Mouse (Mus musculus) embryonic facial prominence, embryonic 15.5 days (tissue): ENCODE measurements at regions not wholly inside any gene's neighbourhood (a gene's known extent, or its start where the extent isn't known, plus 50 kb on each side); places are given as distances from the start of the nearest gene placed in this dataset.

Experiments used
- ATAC-seq: fragments of 200-750 bp; cut with Nextera tagmentation; 2 replicates; pipeline ENCODE4 v1.8.0; 2017; ENCODE audit warnings: low read depth, moderate TSS enrichment; ENCODE audit not compliant: insufficient number of reproducible peaks, low FRiP score, low TSS enrichment
- H3K27ac ChIP-seq: fragments of 300-500 bp; sonication (generic); replicated peaks from 2 replicates; pipeline ENCODE4 v1.5.1; 2015; ENCODE audit warnings: mild to moderate bottlenecking, inconsistent platforms
- H3K27me3 ChIP-seq: fragments of 300-500 bp; sonication (generic); 2 replicates; pipeline ENCODE4 v1.6.1; 2015; ENCODE audit warnings: inconsistent platforms
- H3K36me3 ChIP-seq: fragments of 300-500 bp; sonication (generic); 2 replicates; pipeline ENCODE4 v1.6.1; 2015; ENCODE audit warnings: mild to moderate bottlenecking, inconsistent platforms
- H3K4me1 ChIP-seq: fragments of 300-500 bp; sonication (generic); 2 replicates; pipeline ENCODE4 v1.6.1; 2015; ENCODE audit warnings: inconsistent platforms
- H3K4me2 ChIP-seq: fragments of 300-500 bp; sonication (generic); replicated peaks from 2 replicates; pipeline ENCODE4 v1.6.1; 2015; ENCODE audit warnings: mild to moderate bottlenecking, inconsistent platforms
- H3K4me3 ChIP-seq: fragments of 300-500 bp; sonication (generic); replicated peaks from 2 replicates; pipeline ENCODE4 v1.5.1; 2015; ENCODE audit warnings: mild to moderate bottlenecking, inconsistent platforms
- H3K9ac ChIP-seq: fragments of 300-500 bp; sonication (generic); 2 replicates; pipeline ENCODE4 v1.6.1; 2015; ENCODE audit warnings: inconsistent platforms
- H3K9me3 ChIP-seq: fragments of 300-500 bp; sonication (generic); replicated peaks from 2 replicates; pipeline ENCODE4 v1.6.1; 2016; ENCODE audit warnings: inconsistent platforms
- WGBS: fragments of 180-500 bp; shearing (Covaris S2); methylation state at CpG from one replicate; pipeline ENCODE4 v1.1.7; 2015; 5-methylcytosine and 5-hydroxymethylcytosine counted together

DNA sequence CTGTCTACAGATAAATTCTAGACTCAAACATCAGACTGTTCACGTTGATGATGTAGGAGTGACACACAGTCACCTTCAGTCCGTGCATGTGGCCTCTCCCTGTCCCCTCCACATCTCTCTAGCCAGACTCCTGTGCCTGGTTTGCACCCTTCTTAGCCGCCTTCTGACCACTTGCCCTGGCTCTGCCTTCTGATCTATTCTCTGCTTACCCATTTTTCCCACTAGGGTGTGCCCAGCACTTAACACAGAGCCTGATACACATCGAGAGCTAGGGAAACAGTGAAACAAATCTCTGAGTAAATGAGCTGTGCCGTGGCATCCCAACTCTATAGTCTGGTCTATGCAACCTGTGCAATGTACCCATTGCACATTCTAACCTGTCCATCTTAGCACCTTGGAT, 73.3 kb upstream of the Zmiz1 start:
- ATAC-seq: no peak
- Histone ChIP-seq H3K9ac (no peak overlapping the region), H3K27ac (no peak overlapping the region), H3K4me2 (no peak overlapping the region), H3K4me3 (no peak overlapping the region), H3K36me3 (no peaks in the 10 kb centered on the region), H3K27me3 (no peaks in the 10 kb centered on the region), H3K9me3 (no peaks in the 10 kb centered on the region), H3K4me1 (peaks cover 8% of the 10 kb centered on the region; the same call in 1 of the 2 replicates)
- WGBS: 66% methylated on average over 5 of the region's 5 CpGs

- Histone ChIP-seq H3K4me3 (no peak overlapping the region), H3K4me2 (no peak overlapping the region), H3K4me1 (peaks cover 8% of the 10 kb centered on the region; the same call in 1 of the 2 replicates), H3K27me3 (no peaks in the 10 kb centered on the region), H3K36me3 (no peaks in the 10 kb centered on the region), H3K9ac (no peak overlapping the region), H3K27ac (no peak overlapping the region), H3K9me3 (no peaks in the 10 kb centered on the region)
- WGBS: 91% methylated on average over 4 of the region's 4 CpGs
- no peak for ATAC-seq
These were observed 71.2 kb upstream of the Zmiz1 start for GRCm38 (mm10) chr14:25387780-25388179.

GRCm38 (mm10) chr14:25389314-25389713, 69.7 kb upstream of the Zmiz1 start:
- WGBS: 8% methylated on average over 2 of the region's 2 CpGs
- Histone ChIP-seq H3K27me3 (no peaks in the 10 kb centered on the region), H3K4me2 (no peak overlapping the region), H3K9me3 (no peaks in the 10 kb centered on the region), H3K4me1 (peaks cover 8% of the 10 kb centered on the region; the same call in 1 of the 2 replicates), H3K9ac (no peak overlapping the region), H3K27ac (no peak overlapping the region), H3K4me3 (no peak overlapping the region), H3K36me3 (no peaks in the 10 kb centered on the region)
- peak; percentile 64 for ATAC-seq

- Histone ChIP-seq H3K27me3 (no peaks in the 10 kb centered on the region), H3K36me3 (no peaks in the 10 kb centered on the region), H3K4me1 (peaks cover 15% of the 10 kb centered on the region; the same call in 1 of the 2 replicates), H3K9me3 (no peaks in the 10 kb centered on the region), H3K4me2 (no peak overlapping the region), H3K9ac (no peak overlapping the region), H3K27ac (no peak overlapping the region), H3K4me3 (no peak overlapping the region)
- WGBS: 73% methylated on average over 6 of the region's 6 CpGs
- ATAC-seq: no peak
These were observed 66.6 kb upstream of the Zmiz1 start for GRCm38 (mm10) chr14:25392412-25392811.

DNA sequence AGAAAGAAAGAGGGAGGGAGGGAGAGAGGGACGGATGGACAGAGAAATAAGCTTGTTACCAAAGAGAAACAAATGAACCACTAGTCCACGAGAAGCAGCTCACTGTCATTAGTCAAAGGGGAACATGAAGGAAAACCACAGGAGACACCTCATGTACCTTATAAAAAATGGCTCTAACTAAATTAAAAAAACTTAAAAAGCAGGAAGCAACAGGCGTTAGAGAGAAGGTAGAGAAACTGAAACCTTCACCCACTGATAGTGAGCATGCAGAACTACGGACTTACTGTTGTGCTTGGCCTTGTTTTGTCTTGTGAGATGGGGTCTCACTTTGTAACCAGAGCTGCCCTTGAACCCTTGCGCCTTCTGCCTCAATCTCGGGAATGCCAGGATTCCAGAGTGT, 66.0 kb upstream of the Zmiz1 start:
- no peak overlapping the region for H3K27ac ChIP-seq
- peaks cover 19% of the 10 kb centered on the region for H3K4me1 ChIP-seq
- ATAC-seq: no peak
- H3K9ac ChIP-seq: no peak overlapping the region
- no peaks in the 10 kb centered on the region for H3K27me3 ChIP-seq
- H3K36me3 ChIP-seq: no peaks in the 10 kb centered on the region
- no peak overlapping the region for H3K4me3 ChIP-seq
- H3K9me3 ChIP-seq: no peaks in the 10 kb centered on the region
- WGBS: 76% methylated on average over 6 of the region's 6 CpGs
- no peak overlapping the region for H3K4me2 ChIP-seq

DNA sequence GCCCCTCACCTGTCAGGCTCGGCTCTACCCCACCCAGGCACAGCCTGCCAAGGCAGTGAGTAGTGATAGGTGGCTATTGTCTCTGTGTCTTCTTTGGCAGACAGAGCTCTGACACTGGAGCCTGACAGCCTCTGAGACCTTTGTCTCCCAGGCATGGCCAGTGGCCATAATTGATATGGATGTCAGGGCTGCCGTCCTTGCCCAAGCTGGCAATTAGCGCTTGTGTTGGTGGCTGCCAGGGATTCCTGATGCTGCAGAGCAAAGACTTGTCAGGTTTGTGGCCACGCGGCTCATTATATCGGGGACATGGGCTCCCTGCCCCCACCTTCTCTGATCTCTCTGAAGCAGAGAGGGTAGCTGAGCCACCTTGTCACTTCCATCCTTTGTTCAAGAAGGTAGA, 64.1 kb upstream of the Zmiz1 start:
- H3K9ac ChIP-seq: no peak overlapping the region
- H3K4me3 ChIP-seq: no peak overlapping the region
- no peak for ATAC-seq
- no peaks in the 10 kb centered on the region for H3K9me3 ChIP-seq
- no peaks in the 10 kb centered on the region for H3K27me3 ChIP-seq
- H3K4me1 ChIP-seq: peaks cover 16% of the 10 kb centered on the region
- no peak overlapping the region for H3K27ac ChIP-seq
- WGBS: 72% methylated on average over 6 of the region's 6 CpGs
- no peaks in the 10 kb centered on the region for H3K36me3 ChIP-seq
- H3K4me2 ChIP-seq: no peak overlapping the region

DNA sequence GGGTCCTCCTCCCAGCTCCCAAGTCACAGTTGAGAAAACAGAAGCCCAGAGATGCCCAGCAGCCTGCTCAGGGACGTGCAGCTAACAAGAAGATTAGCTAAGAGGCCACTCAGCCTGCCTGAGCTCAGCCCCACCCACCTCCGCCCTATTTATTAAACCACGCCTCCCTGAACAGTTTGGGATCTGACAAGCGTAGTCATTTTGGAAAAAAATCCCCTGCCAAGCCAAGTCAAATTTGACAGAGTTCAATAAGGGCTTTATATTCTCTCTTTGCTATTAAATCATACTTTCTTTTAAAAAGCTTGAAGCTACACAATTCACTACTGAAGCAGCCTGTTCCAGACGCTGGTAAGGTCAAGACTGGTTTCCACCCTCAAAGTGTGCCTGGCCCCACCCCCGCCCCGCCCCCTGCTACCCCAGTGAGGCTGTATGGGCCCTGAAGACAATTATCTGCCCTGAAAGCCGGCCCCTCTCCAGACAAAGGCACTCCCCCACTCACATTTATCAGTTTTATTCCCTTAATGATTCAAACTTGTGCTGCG, 61.9 kb upstream of the Zmiz1 start:
- Histone ChIP-seq H3K9ac (no peak overlapping the region), H3K9me3 (no peaks in the 10 kb centered on the region), H3K27ac (no peak overlapping the region), H3K36me3 (no peaks in the 10 kb centered on the region), H3K27me3 (no peaks in the 10 kb centered on the region), H3K4me2 (peak overlapping the region; percentile 37), H3K4me3 (peak overlapping the region; percentile 20; the same call in 1 of the 2 replicates), H3K4me1 (peaks cover 16% of the 10 kb centered on the region)
- ATAC-seq: 0 out of 2 replicates have a peak, but pooled peaks have one; percentile 54
- WGBS: 2% methylated on average over 9 of the region's 9 CpGs

DNA sequence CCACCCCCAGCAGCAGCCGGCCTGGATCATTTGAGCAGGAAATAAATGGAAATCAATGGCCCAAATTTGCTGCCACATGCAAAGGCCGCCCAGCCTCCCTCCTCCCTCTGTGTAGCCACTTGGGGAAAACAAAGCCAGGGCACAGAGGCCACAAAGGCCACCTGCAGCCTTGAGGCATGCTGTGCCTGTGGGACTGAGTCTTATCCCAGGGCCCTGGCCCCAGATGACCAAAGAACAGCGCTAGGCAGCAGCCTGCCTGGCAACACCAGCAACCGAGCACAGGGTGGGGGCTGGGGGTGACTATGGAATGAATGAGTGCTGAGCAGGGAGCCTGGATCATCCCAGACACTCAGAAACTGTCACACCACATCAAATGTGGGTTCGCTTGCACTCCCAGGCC, 61.2 kb upstream of the Zmiz1 start:
- Histone ChIP-seq H3K4me2 (no peak overlapping the region), H3K9me3 (no peaks in the 10 kb centered on the region), H3K27me3 (no peaks in the 10 kb centered on the region), H3K4me3 (no peak overlapping the region), H3K9ac (no peak overlapping the region), H3K4me1 (peaks cover 16% of the 10 kb centered on the region), H3K27ac (no peak overlapping the region), H3K36me3 (no peaks in the 10 kb centered on the region)
- WGBS: 33% methylated on average over 5 of the region's 5 CpGs
- ATAC-seq: no peak

DNA sequence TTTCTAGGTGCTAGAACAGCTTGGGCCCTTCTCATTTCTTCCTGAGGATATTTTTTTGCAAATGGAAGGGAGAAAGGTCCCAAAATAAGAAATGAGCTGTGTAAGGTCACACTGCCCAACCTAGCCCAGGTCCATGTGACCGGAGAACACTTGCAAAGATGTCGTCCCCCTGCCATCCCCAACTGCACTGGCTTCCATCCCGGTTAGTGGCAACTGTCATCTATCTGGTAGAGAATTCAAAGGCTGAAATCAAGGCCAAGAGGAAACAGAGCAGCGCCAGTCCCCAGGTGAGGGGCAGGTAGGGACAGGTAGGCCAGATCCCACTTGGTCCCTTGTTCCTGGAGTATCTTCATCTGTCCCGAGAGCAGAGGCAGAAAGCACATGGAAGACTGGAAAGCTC, 60.2 kb upstream of the Zmiz1 start:
- H3K9ac ChIP-seq: no peak overlapping the region
- H3K27ac ChIP-seq: no peak overlapping the region
- H3K9me3 ChIP-seq: no peaks in the 10 kb centered on the region
- no peak overlapping the region for H3K4me3 ChIP-seq
- no peak for ATAC-seq
- peaks cover 16% of the 10 kb centered on the region for H3K4me1 ChIP-seq
- no peaks in the 10 kb centered on the region for H3K27me3 ChIP-seq
- 84% methylated on average over 5 of the region's 5 CpGs for WGBS
- no peak overlapping the region for H3K4me2 ChIP-seq
- no peaks in the 10 kb centered on the region for H3K36me3 ChIP-seq

DNA sequence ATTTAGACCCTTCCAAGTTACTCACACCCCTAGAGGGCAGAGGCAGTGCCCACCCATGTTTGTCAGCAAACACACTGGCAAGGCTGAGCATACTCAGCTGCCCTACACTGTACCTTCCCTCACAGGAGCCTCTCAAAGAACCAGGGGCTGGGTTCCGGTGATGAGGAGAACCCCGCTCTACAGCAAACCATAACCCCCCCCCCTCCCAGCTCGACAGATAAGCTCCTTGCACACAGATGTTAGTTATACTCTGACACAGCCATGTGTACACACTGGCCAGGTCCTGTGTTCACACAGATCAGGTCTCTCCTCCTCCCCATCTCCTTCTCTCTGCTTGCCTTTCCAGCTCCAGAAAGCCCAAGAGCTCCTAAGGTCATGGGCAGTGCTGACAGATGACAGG, 59.7 kb upstream of the Zmiz1 start:
- Histone ChIP-seq H3K9ac (no peak overlapping the region), H3K4me3 (no peak overlapping the region), H3K9me3 (no peaks in the 10 kb centered on the region), H3K4me2 (no peak overlapping the region), H3K4me1 (peaks cover 16% of the 10 kb centered on the region), H3K27me3 (no peaks in the 10 kb centered on the region), H3K36me3 (no peaks in the 10 kb centered on the region), H3K27ac (no peak overlapping the region)
- ATAC-seq: no peak
- 70% methylated on average over 3 of the region's 3 CpGs for WGBS

GRCm38 (mm10) chr14:25401104-25401963, 57.7 kb upstream of the Zmiz1 start:
- no peaks in the 10 kb centered on the region for H3K36me3 ChIP-seq
- H3K9me3 ChIP-seq: no peaks in the 10 kb centered on the region
- no peak overlapping the region for H3K9ac ChIP-seq
- H3K27ac ChIP-seq: no peak overlapping the region
- ATAC-seq: no peak
- H3K4me3 ChIP-seq: no peak overlapping the region
- no peaks in the 10 kb centered on the region for H3K27me3 ChIP-seq
- no peak overlapping the region for H3K4me2 ChIP-seq
- WGBS: 85% methylated on average over 19 of the region's 19 CpGs
- peaks cover 16% of the 10 kb centered on the region for H3K4me1 ChIP-seq

DNA sequence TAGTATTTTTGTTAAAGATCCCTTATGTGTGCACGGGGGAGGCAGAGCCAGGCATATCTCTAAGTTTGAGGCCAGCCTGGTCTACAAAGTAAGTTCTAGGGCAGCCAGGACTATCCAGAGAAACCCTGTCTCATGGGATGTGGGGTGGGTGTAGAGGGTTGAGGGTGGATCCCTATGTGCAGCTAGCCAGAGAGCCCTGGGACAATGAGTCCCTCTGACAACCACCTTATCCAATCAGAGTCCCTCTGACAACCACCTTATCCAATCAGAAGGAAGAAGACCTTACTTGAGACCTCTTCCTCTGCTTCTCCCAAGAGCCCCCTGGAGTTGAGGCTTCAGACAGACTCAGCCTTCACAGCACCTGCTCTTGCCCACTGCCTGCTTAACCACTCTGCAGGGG, 56.6 kb upstream of the Zmiz1 start:
- Histone ChIP-seq H3K4me1 (peaks cover 6% of the 10 kb centered on the region; the same call in 1 of the 2 replicates), H3K9me3 (no peaks in the 10 kb centered on the region), H3K27ac (no peak overlapping the region), H3K36me3 (no peaks in the 10 kb centered on the region), H3K4me3 (no peak overlapping the region), H3K9ac (no peak overlapping the region), H3K4me2 (no peak overlapping the region), H3K27me3 (no peaks in the 10 kb centered on the region)
- no peak for ATAC-seq
- 75% methylated on average over 1 of the region's 1 CpGs for WGBS
